Mouse (Mus musculus) heart, embryonic 10.5 days (tissue): Measurements from ENCODE around the gene Rpa2. TPM values are rescaled to one million over a fixed set of nuclear protein-coding genes. Genes with fewer than 3 reads are reported as not detected.

Experiments
- DNase-seq: peaks from one replicate; pipeline ENCODE4 v3.0.0-alpha.2; 2017; ENCODE audit warnings: low spot score
- H3K27ac ChIP-seq: fragments of 300-500 bp; sonication (generic); 2 replicates; pipeline ENCODE4 v1.5.1; 2016; ENCODE audit warnings: mild to moderate bottlenecking
- H3K27me3 ChIP-seq: fragments of 300-500 bp; sonication (generic); 2 replicates; pipeline ENCODE4 v1.6.1; 2016; ENCODE audit warnings: mild to moderate bottlenecking; ENCODE audit not compliant: poor library complexity, insufficient read depth, severe bottlenecking
- H3K36me3 ChIP-seq: fragments of 300-500 bp; sonication (generic); 2 replicates; pipeline ENCODE4 v1.6.1; 2016; ENCODE audit warnings: mild to moderate bottlenecking, moderate library complexity
- H3K4me1 ChIP-seq: fragments of 300-500 bp; sonication (generic); 2 replicates; pipeline ENCODE4 v1.6.1; 2016; ENCODE audit warnings: mild to moderate bottlenecking
- H3K4me3 ChIP-seq: fragments of 300-500 bp; sonication (generic); 2 replicates; pipeline ENCODE4 v1.5.1; 2016; ENCODE audit warnings: mild to moderate bottlenecking, moderate library complexity
- H3K9me3 ChIP-seq: fragments of 300-500 bp; sonication (generic); 2 replicates; pipeline ENCODE4 v1.6.1; 2016; ENCODE audit warnings: mild to moderate bottlenecking, moderate library complexity
- WGBS: fragments of 180-500 bp; shearing (Covaris S2); methylation state at CpG from one replicate; pipeline ENCODE4 v1.1.7; 2016; 5-methylcytosine and 5-hydroxymethylcytosine counted together
- polyA plus RNA-seq: library from polyadenylated mRNA; unstranded; fragments of >200 nt; fragmentation: Nextera tagmentation; extraction: Ambion mirVana; gene quantifications from 2 replicates; pipeline ENCODE4 v1.2.1, GENCODE M21; 2016

Gene Rpa2
- polyA plus RNA-seq, 1 experiment from 2014 or later: 131 TPM

DNA sequence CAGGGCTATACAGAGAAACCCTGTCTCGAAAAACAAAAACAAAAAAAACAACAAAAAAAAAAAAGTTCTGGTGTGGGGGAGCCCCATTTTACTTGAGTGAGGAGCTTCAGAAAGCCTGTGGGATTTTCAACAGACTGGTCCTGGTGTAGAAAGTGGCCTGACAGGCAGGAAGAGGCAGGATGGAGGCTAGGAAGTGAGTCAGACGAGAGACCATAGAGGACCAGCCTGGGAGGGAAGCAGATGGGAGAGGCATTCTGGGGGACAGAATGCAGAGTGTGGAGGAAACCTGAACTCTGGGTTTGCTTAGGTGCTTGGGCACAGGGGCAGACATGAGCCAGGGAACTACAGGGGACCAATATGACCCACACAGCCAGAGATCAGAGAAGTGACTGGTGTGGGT lies 48.7 kb downstream of the Rpa2 start:
- no peaks in the 10 kb centered on the region for H3K36me3 ChIP-seq
- H3K27me3 ChIP-seq: no peaks in the 10 kb centered on the region
- H3K4me1 ChIP-seq: no peaks in the 10 kb centered on the region
- no peak for DNase-seq
- WGBS: 61% methylated on average over 2 of the region's 2 CpGs
- H3K4me3 ChIP-seq: no peak overlapping the region
- H3K27ac ChIP-seq: no peak overlapping the region
- peaks cover 12% of the 10 kb centered on the region for H3K9me3 ChIP-seq

DNA sequence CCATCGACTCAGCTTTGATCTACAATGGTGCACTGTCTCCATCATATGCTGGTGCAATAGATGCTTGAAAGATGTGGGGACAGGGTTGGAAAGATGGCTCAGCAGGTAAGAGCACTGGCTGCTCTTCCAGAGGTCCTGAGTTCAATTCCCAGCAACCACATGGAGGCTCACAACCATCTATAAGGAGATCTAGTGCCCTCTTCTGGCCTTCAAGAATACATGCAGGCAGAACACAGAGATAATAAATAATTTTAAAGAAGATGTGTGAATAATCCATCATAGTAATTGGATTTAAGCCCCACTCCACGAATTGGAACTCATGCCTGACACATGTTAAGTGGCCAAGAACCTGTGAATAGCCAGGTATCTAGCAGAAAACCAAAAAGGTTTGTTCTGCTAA lies 50.3 kb downstream of the Rpa2 start:
- Histone ChIP-seq H3K4me1 (no peaks in the 10 kb centered on the region), H3K4me3 (no peak overlapping the region), H3K36me3 (no peaks in the 10 kb centered on the region), H3K27ac (no peak overlapping the region), H3K9me3 (peaks cover 12% of the 10 kb centered on the region), H3K27me3 (no peaks in the 10 kb centered on the region)
- 59% methylated on average over 2 of the region's 2 CpGs for WGBS
- DNase-seq: no peak

DNA sequence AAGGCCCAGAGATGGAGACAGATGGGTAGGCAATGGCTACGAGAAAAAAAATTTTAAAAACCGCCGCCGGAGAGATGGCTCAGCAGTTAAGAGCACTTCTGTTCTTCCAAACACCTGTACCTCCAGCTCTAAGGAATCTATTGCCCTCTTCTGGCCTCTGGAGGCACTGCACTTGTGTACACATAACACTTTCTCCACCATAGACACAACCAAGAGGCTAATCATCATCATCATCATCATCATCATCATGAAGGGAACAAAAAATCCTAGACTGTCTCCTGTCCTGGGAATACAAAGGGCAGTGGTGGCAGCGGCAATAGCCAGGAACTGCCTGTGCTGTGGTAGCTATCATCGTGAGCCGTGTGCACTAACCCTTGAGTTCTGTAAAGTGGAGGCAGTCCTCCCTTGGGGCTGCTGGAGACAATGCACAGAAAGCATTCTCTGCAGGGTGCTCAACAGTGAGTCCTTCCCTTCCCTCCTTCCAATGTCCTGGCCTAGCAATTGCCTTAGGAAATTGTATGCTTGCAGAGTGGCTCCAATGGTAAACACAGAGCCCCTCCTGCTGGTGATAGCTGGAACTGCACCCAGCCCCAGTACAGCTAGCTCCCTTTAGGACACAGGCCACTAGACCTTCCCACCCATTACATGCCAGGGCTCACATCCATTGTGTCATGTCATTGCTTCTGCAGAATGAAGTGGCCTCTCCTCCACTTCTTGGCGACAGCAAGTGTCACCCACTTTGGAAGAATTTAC lies 55.7 kb downstream of the Rpa2 start:
- H3K4me3 ChIP-seq: no peak overlapping the region
- no peak overlapping the region for H3K27ac ChIP-seq
- H3K36me3 ChIP-seq: peaks cover 40% of the 10 kb centered on the region
- H3K9me3 ChIP-seq: peaks cover 12% of the 10 kb centered on the region
- no peaks in the 10 kb centered on the region for H3K27me3 ChIP-seq
- WGBS: 70% methylated on average over 8 of the region's 8 CpGs
- no peaks in the 10 kb centered on the region for H3K4me1 ChIP-seq
- no peak for DNase-seq

Other genes with a start within 250 kb of the Rpa2 start
- gene Atpif1, start 234.7 kb upstream of the Rpa2 start, polyA plus RNA-seq: 980 and 1,090 TPM in 2 replicates
- 143 and 194 TPM in 2 replicates for gene Dnajc8, start 232.8 kb upstream of the Rpa2 start, polyA plus RNA-seq
- 0.11 and 0.35 TPM in 2 replicates for gene Ptafr, start 204.3 kb upstream of the Rpa2 start, polyA plus RNA-seq
- gene Eya3, start 129.3 kb upstream of the Rpa2 start, polyA plus RNA-seq: 27.4 and 33.0 TPM in 2 replicates
- gene Xkr8, start 35.8 kb upstream of the Rpa2 start, polyA plus RNA-seq: 4.8 and 5.4 TPM in 2 replicates
- 6.2 and 7.3 TPM in 2 replicates for gene Smpdl3b, start 11.1 kb upstream of the Rpa2 start, polyA plus RNA-seq
- gene Themis2, start 28.1 kb downstream of the Rpa2 start, polyA plus RNA-seq: 0.27 and 0.40 TPM in 2 replicates
- 43.1 and 49.1 TPM in 2 replicates for gene Ppp1r8, start 74.8 kb downstream of the Rpa2 start, polyA plus RNA-seq
- gene Stx12, start 116.2 kb downstream of the Rpa2 start, polyA plus RNA-seq: 54.6 and 58.1 TPM in 2 replicates
- gene Fam76a, start 154.2 kb downstream of the Rpa2 start, polyA plus RNA-seq: 32.3 and 33.1 TPM in 2 replicates
- 0.36 and 0.43 TPM in 2 replicates for gene Fgr, start 205.8 kb downstream of the Rpa2 start, polyA plus RNA-seq
- gene Ahdc1, start 242.9 kb downstream of the Rpa2 start, polyA plus RNA-seq: 8.4 and 12.2 TPM in 2 replicates